Mouse (Mus musculus) forebrain, embryonic 11.5 days (tissue): ENCODE data around the gene Xlr3b. TPM values are rescaled to one million over a fixed set of nuclear protein-coding genes. Genes with fewer than 3 reads are reported as not detected.
"Not testable (repeated sequence)": the region's sequence is repeated elsewhere in the genome, so short reads cannot be mapped to it uniquely, and the experiment has no call there.

Experiments used
- ATAC-seq: fragments of 200-750 bp; cut with Nextera tagmentation; replicated peaks from 2 replicates; pipeline ENCODE4 v1.8.0; 2017; ENCODE audit warnings: moderate TSS enrichment; ENCODE audit not compliant: low FRiP score
- DNase-seq: peaks from one replicate; pipeline ENCODE4 v3.0.0-alpha.2; 2017; ENCODE audit warnings: low spot score
- H3K27ac ChIP-seq: fragments of 300-500 bp; sonication (generic); 2 replicates; pipeline ENCODE4 v1.5.1; 2014; ENCODE audit warnings: low read depth, low read length
- H3K27me3 ChIP-seq: fragments of 300-500 bp; sonication (generic); 2 replicates; pipeline ENCODE4 v1.6.1; 2014; ENCODE audit warnings: mild to moderate bottlenecking, low read length, mixed read lengths; ENCODE audit not compliant: control insufficient read depth, insufficient read depth
- H3K36me3 ChIP-seq: fragments of 300-500 bp; sonication (generic); 2 replicates; pipeline ENCODE4 v1.6.1; 2014; ENCODE audit warnings: mild to moderate bottlenecking, low read length, moderate library complexity, mixed read lengths; ENCODE audit not compliant: control insufficient read depth, insufficient read depth
- H3K4me1 ChIP-seq: fragments of 300-500 bp; sonication (generic); replicated peaks from 2 replicates; pipeline ENCODE4 v1.6.1; 2014; ENCODE audit warnings: low read length, mixed read lengths; ENCODE audit not compliant: control insufficient read depth, insufficient read depth
- H3K4me2 ChIP-seq: fragments of 300-500 bp; sonication (generic); 2 replicates; pipeline ENCODE4 v1.6.1; 2014; ENCODE audit warnings: low read depth, mild to moderate bottlenecking, low read length, moderate library complexity, mixed read lengths; ENCODE audit not compliant: severe bottlenecking
- H3K4me3 ChIP-seq: fragments of 300-500 bp; sonication (generic); 2 replicates; pipeline ENCODE4 v1.5.1; 2014; ENCODE audit warnings: low read depth, low read length
- H3K9ac ChIP-seq: fragments of 300-500 bp; sonication (generic); 2 replicates; pipeline ENCODE4 v1.6.1; 2014; ENCODE audit warnings: low read length
- H3K9me3 ChIP-seq: fragments of 300-500 bp; sonication (generic); 2 replicates; pipeline ENCODE4 v1.6.1; 2016; ENCODE audit warnings: low read length, mixed read lengths; ENCODE audit not compliant: control insufficient read depth
- WGBS: fragments of 180-500 bp; shearing (Covaris S2); extraction: QIAGEN DNeasy Blood & Tissue Kit; methylation state at CpG from one replicate; pipeline ENCODE4 v1.1.7; 2014; 5-methylcytosine and 5-hydroxymethylcytosine counted together
- polyA plus RNA-seq: library from polyadenylated mRNA; unstranded; fragments of >200 nt; fragmentation: Nextera tagmentation; extraction: Ambion mirVana; gene quantifications from 2 replicates; pipeline ENCODE4 v1.2.1, GENCODE M21; 2014

The Xlr3b gene
- polyA plus RNA-seq, 1 experiment from 2014 or later = 11.5 TPM

DNA sequence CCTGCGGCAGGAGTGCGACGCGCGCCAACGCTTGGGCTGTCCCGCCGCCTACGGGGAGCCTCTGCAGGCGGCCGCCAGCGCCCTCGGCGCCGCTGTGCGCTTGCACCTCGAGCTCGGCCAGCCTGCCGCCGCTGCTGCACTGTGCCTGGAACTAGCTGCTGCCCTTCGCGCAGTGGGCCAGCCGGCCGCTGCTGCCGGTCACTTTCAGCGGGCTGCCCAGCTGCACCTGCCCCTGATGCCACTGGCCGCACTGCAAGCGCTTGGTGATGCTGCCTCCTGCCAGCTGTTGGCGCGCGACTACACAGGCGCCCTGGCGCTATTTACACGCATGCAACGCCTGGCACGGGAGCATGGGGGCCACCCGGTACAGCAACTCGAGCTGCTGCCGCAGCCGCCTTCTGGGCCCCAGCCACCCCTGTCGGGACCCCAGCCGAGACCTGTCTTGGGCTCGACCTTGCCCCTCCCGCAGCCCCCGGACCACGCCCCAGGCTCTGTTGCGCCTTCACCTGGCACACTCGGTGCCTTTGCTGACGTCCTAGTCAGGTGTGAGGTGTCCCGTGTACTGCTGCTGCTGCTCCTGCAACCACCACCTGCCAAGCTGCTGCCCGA is 36.7 kb downstream of the Xlr3b start:
- no peaks in the 10 kb centered on the region for H3K9me3 ChIP-seq
- H3K4me2 ChIP-seq = peak overlapping the region; percentile 64
- H3K27ac ChIP-seq = peak overlapping the region; percentile 80
- DNase-seq (peak; percentile 65), ATAC-seq (peak; percentile 60)
- H3K4me1 ChIP-seq = no peaks in the 10 kb centered on the region
- H3K27me3 ChIP-seq = no peaks in the 10 kb centered on the region
- 22% methylated on average over 36 of the region's 51 CpGs for WGBS
- no peaks in the 10 kb centered on the region for H3K36me3 ChIP-seq
- H3K9ac ChIP-seq = peak overlapping the region; percentile 68
- H3K4me3 ChIP-seq = peak overlapping the region; percentile 54

- DNase-seq = no peak
- Histone ChIP-seq H3K4me1 (no peaks in the 10 kb centered on the region), H3K27ac (no peak overlapping the region), H3K9me3 (no peaks in the 10 kb centered on the region), H3K36me3 (no peaks in the 10 kb centered on the region), H3K27me3 (no peaks in the 10 kb centered on the region), H3K4me2 (peak overlapping the region; percentile 64), H3K9ac (peak overlapping the region; percentile 68), H3K4me3 (peak overlapping the region; percentile 54)
- WGBS = 34% methylated on average over 3 of the region's 3 CpGs
- ATAC-seq = no peak
Measured at GRCm38 (mm10) chrX:73229288-73229687, 37.3 kb downstream of the Xlr3b start.

- H3K4me1 ChIP-seq, ATAC-seq, H3K9ac ChIP-seq, H3K36me3 ChIP-seq, H3K27me3 ChIP-seq, H3K27ac ChIP-seq, H3K4me3 ChIP-seq, DNase-seq, H3K9me3 ChIP-seq, H3K4me2 ChIP-seq: not testable (repeated sequence)
- 85% methylated on average over 12 of the region's 14 CpGs for WGBS
Measured at GRCm38 (mm10) chrX:73242821-73243325, 50.9 kb downstream of the Xlr3b start, which contains the start of gene Xlr4c. Gene Xlr4c, minus strand, starts transcription at chrX:73243130.

Other genes starting within 250 kb of the Xlr3b start
- gene Zfp185, start 204.9 kb upstream of the Xlr3b start, polyA plus RNA-seq = 3.9 and 4.0 TPM in 2 replicates
- gene Pnma5, start 155.1 kb upstream of the Xlr3b start, polyA plus RNA-seq = 0.08 TPM in 1 of 2 replicates, not detected in the other
- gene Pnma3, start 127.4 kb upstream of the Xlr3b start, polyA plus RNA-seq = 0.29 and 0.33 TPM in 2 replicates
- gene Xlr4a, start 109.7 kb upstream of the Xlr3b start, polyA plus RNA-seq = 0.36 TPM in 1 of 2 replicates, not detected in the other
- 2.3 and 3.6 TPM in 2 replicates for gene Xlr3a, start 95.1 kb upstream of the Xlr3b start, polyA plus RNA-seq
- gene Gm14685, start 75.2 kb upstream of the Xlr3b start, polyA plus RNA-seq = not detected in 2 replicates
- not detected in 2 replicates for gene Xlr5b, start 43.4 kb upstream of the Xlr3b start, polyA plus RNA-seq
- 0.16 TPM in 1 of 2 replicates, not detected in the other for gene DXBay18, start 42.8 kb upstream of the Xlr3b start, polyA plus RNA-seq
- gene Spin2d, start 15.2 kb upstream of the Xlr3b start, polyA plus RNA-seq = not detected in 2 replicates
- 0.32 and 0.41 TPM in 2 replicates for gene Xlr4b, start 22.1 kb downstream of the Xlr3b start, polyA plus RNA-seq
- 16.4 and 17.4 TPM in 2 replicates for gene F8a, start 36.1 kb downstream of the Xlr3b start, polyA plus RNA-seq
- not detected in 2 replicates for gene Xlr4c, start 50.9 kb downstream of the Xlr3b start, polyA plus RNA-seq
- gene Xlr3c, start 73.2 kb downstream of the Xlr3b start, polyA plus RNA-seq = 0.29 TPM in 1 of 2 replicates, not detected in the other
- gene Xlr5a, start 100.8 kb downstream of the Xlr3b start, polyA plus RNA-seq = not detected in 2 replicates
- not detected in 2 replicates for gene Xlr5c, start 100.8 kb downstream of the Xlr3b start, polyA plus RNA-seq
- not detected in 2 replicates for gene Gm45015, start 144.6 kb downstream of the Xlr3b start, polyA plus RNA-seq
- gene Zfp275, start 150.4 kb downstream of the Xlr3b start, polyA plus RNA-seq = 16.9 and 21.0 TPM in 2 replicates
- not detected in 2 replicates for gene Gm18336, start 206.5 kb downstream of the Xlr3b start, polyA plus RNA-seq
- 0.12 and 0.13 TPM in 2 replicates for gene Zfp92, start 218.9 kb downstream of the Xlr3b start, polyA plus RNA-seq
- gene Trex2, start 243.1 kb downstream of the Xlr3b start, polyA plus RNA-seq = not detected in 2 replicates